Comparison of ENCODE assay signal across 9 mouse cellular contexts in genomic region chr14:40979002-40979401, GRCm38 (mm10). TPM values are rescaled to one million over a fixed set of nuclear protein-coding genes. Genes with fewer than 3 reads are reported as not detected.
DNase-seq lines count a peak whose midpoint lies in the region; ATAC-seq and TF ChIP-seq lines count a peak whose summit lies in the region.
"Had no signal": no experiment of that assay in that cellular context is flagged by ENCODE, and none has a peak within 500 bp of the region (broad histone marks: within the 10 kb centered on the region; RNA-seq: fewer than 3 reads in every experiment).

No protein-coding gene starts in this region.

- peak; percentile 51 for TF ChIP-seq CTCF in forebrain, postnatal 0 days (IDR thresholded peaks at IDR 0.05; ENCODE audit: low read depth)

- no peaks in the 10 kb centered on the region for H3K36me3 ChIP-seq in midbrain, embryonic 10.5 days
- no peaks in the 10 kb centered on the region for H3K36me3 ChIP-seq in midbrain, embryonic 16.5 days (ENCODE audit: control insufficient read depth, insufficient read depth, low read length)
- H3K36me3 ChIP-seq in forebrain, postnatal 0 days (ENCODE audit: insufficient read depth), result no peaks in the 10 kb centered on the region
- H3K36me3 ChIP-seq in kidney, embryonic 15.5 days, result no peaks in the 10 kb centered on the region

- no peaks in the 10 kb centered on the region for H3K9me3 ChIP-seq in midbrain, embryonic 10.5 days (replicated peaks)
- no peaks in the 10 kb centered on the region for H3K9me3 ChIP-seq in midbrain, embryonic 16.5 days (replicated peaks; ENCODE audit: control insufficient read depth, low read length, poor library complexity, severe bottlenecking)
- no peaks in the 10 kb centered on the region for H3K9me3 ChIP-seq in forebrain, postnatal 0 days (ENCODE audit: low read length)
- no peaks in the 10 kb centered on the region for H3K9me3 ChIP-seq in kidney, embryonic 15.5 days (replicated peaks)

- H3K9ac ChIP-seq in midbrain, embryonic 16.5 days (ENCODE audit: low read depth, low read length), result no peak overlapping the region
- no peak overlapping the region for H3K9ac ChIP-seq in forebrain, postnatal 0 days
- no peak overlapping the region for H3K9ac ChIP-seq in kidney, embryonic 15.5 days

- H3K4me3 ChIP-seq in midbrain, embryonic 10.5 days, result no peak overlapping the region
- no peak overlapping the region for H3K4me3 ChIP-seq in midbrain, embryonic 16.5 days (ENCODE audit: low read depth, low read length)
- H3K4me3 ChIP-seq in forebrain, postnatal 0 days (ENCODE audit: low read depth, low read length), result no peak overlapping the region
- no peak overlapping the region for H3K4me3 ChIP-seq in kidney, embryonic 15.5 days (replicated peaks)
- H3K4me3 ChIP-seq: erythroblast, embryonic 14.5 days; myocyte had no signal

- peak; percentile 25 for DNase-seq in midbrain, embryonic 10.5 days (ENCODE audit: low spot score)
- DNase-seq in adrenal gland, postnatal 36 days, result peak; percentile 56 to 79
- no peak for DNase-seq in forebrain, postnatal 0 days
- peak; percentile 66 for DNase-seq in lung, postnatal 25 days (ENCODE audit: low spot score)
- DNase-seq in testis, postnatal 10 days (ENCODE audit: low spot score), result peak; percentile 63

- no peak overlapping the region for H3K4me2 ChIP-seq in midbrain, embryonic 16.5 days (ENCODE audit: low read length)
- H3K4me2 ChIP-seq in forebrain, postnatal 0 days (ENCODE audit: low read depth), result no peak overlapping the region
- H3K4me2 ChIP-seq in kidney, embryonic 15.5 days, result no peak overlapping the region

- 48% methylated on average over 4 of the region's 4 CpGs for WGBS in midbrain, embryonic 10.5 days
- WGBS in midbrain, embryonic 16.5 days, result 45% methylated on average over 4 of the region's 4 CpGs
- 50% methylated on average over 4 of the region's 4 CpGs for WGBS in forebrain, postnatal 0 days
- 51% methylated on average over 4 of the region's 4 CpGs for WGBS in kidney, embryonic 15.5 days

- H3K27ac ChIP-seq in midbrain, embryonic 10.5 days (replicated peaks), result no peak overlapping the region
- H3K27ac ChIP-seq in midbrain, embryonic 16.5 days (ENCODE audit: low read length), result no peak overlapping the region
- no peak overlapping the region for H3K27ac ChIP-seq in forebrain, postnatal 0 days (ENCODE audit: low read depth, low read length)
- H3K27ac ChIP-seq in kidney, embryonic 15.5 days, result no peak overlapping the region

- no peak for ATAC-seq in midbrain, embryonic 16.5 days
- ATAC-seq in forebrain, postnatal 0 days, result peak; percentile 56; the same call in 1 of the 2 replicates
- ATAC-seq in kidney, embryonic 15.5 days (replicated peaks; ENCODE audit: low FRiP score), result peak; percentile 92

- no peaks in the 10 kb centered on the region for H3K27me3 ChIP-seq in midbrain, embryonic 10.5 days (ENCODE audit: low read depth, poor library complexity, severe bottlenecking)
- no peaks in the 10 kb centered on the region for H3K27me3 ChIP-seq in midbrain, embryonic 16.5 days (ENCODE audit: control insufficient read depth, insufficient read depth, low read depth, low read length)
- H3K27me3 ChIP-seq in forebrain, postnatal 0 days (ENCODE audit: insufficient read depth, low read length), result no peaks in the 10 kb centered on the region
- no peaks in the 10 kb centered on the region for H3K27me3 ChIP-seq in kidney, embryonic 15.5 days

- no peaks in the 10 kb centered on the region for H3K4me1 ChIP-seq in midbrain, embryonic 10.5 days
- no peaks in the 10 kb centered on the region for H3K4me1 ChIP-seq in midbrain, embryonic 16.5 days (ENCODE audit: control insufficient read depth, insufficient read depth, low read length)
- H3K4me1 ChIP-seq in forebrain, postnatal 0 days (ENCODE audit: insufficient read depth), result no peaks in the 10 kb centered on the region
- 0 out of 2 replicates have a peak, but pooled peaks cover 4% of the 10 kb centered on the region for H3K4me1 ChIP-seq in kidney, embryonic 15.5 days

RNA-seq across cellular contexts. Expression of gene Tspan14, which starts 12.4 kb away (rescaled TPM):
- polyA plus RNA-seq in midbrain, embryonic 10.5 days (2016; fragmentation: Nextera tagmentation; extraction: Ambion mirVana), result 90.6 and 101 TPM in 2 replicates
- polyA plus RNA-seq in midbrain, embryonic 16.5 days (2015; fragmentation: Nextera tagmentation; extraction: Ambion mirVana), result 61.7 and 66.1 TPM in 2 replicates
- total RNA-seq in adrenal gland, postnatal 36 days (2021), result 10 to 100 TPM; 31.5 to 37.3 TPM
- total RNA-seq in forebrain, postnatal 0 days (2014; rRNA removed), result 42.2 and 43.8 TPM in 2 replicates
- 37.8 and 43.1 TPM in 2 replicates for polyA plus RNA-seq in forebrain, postnatal 0 days (2015; fragmentation: Nextera tagmentation; extraction: Ambion mirVana)
- polyA plus RNA-seq in kidney, embryonic 15.5 days (2015; fragmentation: Nextera tagmentation; extraction: Ambion mirVana), result 109 and 112 TPM in 2 replicates

RNA-seq across cellular contexts. Expression of gene Fam213a, which starts 34.6 kb away (rescaled TPM):
- polyA plus RNA-seq in midbrain, embryonic 10.5 days (2016; fragmentation: Nextera tagmentation; extraction: Ambion mirVana), result 45.4 and 46.5 TPM in 2 replicates
- polyA plus RNA-seq in midbrain, embryonic 16.5 days (2015; fragmentation: Nextera tagmentation; extraction: Ambion mirVana), result 105 and 111 TPM in 2 replicates
- total RNA-seq in adrenal gland, postnatal 36 days (2021), result 100 to 1,000 TPM; 115 to 121 TPM
- total RNA-seq in forebrain, postnatal 0 days (2014; rRNA removed), result 92.4 and 106 TPM in 2 replicates
- polyA plus RNA-seq in forebrain, postnatal 0 days (2015; fragmentation: Nextera tagmentation; extraction: Ambion mirVana), result 54.7 and 106 TPM in 2 replicates
- 96.8 and 103 TPM in 2 replicates for polyA plus RNA-seq in kidney, embryonic 15.5 days (2015; fragmentation: Nextera tagmentation; extraction: Ambion mirVana)
